21 mouse cellular contexts compared by ENCODE assay signal in genomic region chr7:30844676-30845297, GRCm38 (mm10). TPM values are rescaled to one million over a fixed set of nuclear protein-coding genes. Genes with fewer than 3 reads are reported as not detected.
DNase-seq lines count a peak whose midpoint lies in the region; ATAC-seq and TF ChIP-seq lines count a peak whose summit lies in the region.
"Had no signal": no experiment of that assay in that cellular context is flagged by ENCODE, and none has a peak within 500 bp of the region (broad histone marks: within the 10 kb centered on the region; RNA-seq: fewer than 3 reads in every experiment).

No protein-coding gene starts in this region.

- H3K27me3 ChIP-seq in forebrain, embryonic 13.5 days: no peaks in the 10 kb centered on the region
- H3K27me3 ChIP-seq in forebrain, embryonic 11.5 days (ENCODE audit: control insufficient read depth, insufficient read depth, low read length): no peaks in the 10 kb centered on the region
- H3K27me3 ChIP-seq in hindbrain, embryonic 13.5 days: no peaks in the 10 kb centered on the region
- H3K27me3 ChIP-seq in midbrain, postnatal 0 days (ENCODE audit: insufficient read depth, low read length): no peaks in the 10 kb centered on the region
- H3K27me3 ChIP-seq in stomach, postnatal 0 days (ENCODE audit: control insufficient read depth, insufficient read depth, low read length): no peaks in the 10 kb centered on the region
- H3K27me3 ChIP-seq: limb, embryonic 12.5 days; liver, embryonic 15.5 days had no signal

- TF ChIP-seq EP300 in stomach, postnatal 0 days (optimal IDR thresholded peaks at IDR 0.05): no peak

- DNase-seq in forebrain, embryonic 11.5 days (ENCODE audit: low spot score): no peak
- peak; percentile 45 for DNase-seq in R1 (ENCODE audit: low read depth, low spot score)
- DNase-seq in midbrain, postnatal 0 days (ENCODE audit: low spot score): peak; percentile 15
- DNase-seq in lung, adult 2 months: no peak
- DNase-seq in stomach, postnatal 0 days (ENCODE audit: low spot score): no peak
- no peak for DNase-seq in layer of hippocampus, adult 11-12 months (ENCODE audit: low spot score)
- DNase-seq: adrenal gland, postnatal 25 days; cerebellum, postnatal 10 days; embryo, embryonic 11 days; kidney, adult 2 months; lung, postnatal 14 days had no signal

- H3K4me2 ChIP-seq in forebrain, embryonic 13.5 days: no peak overlapping the region
- H3K4me2 ChIP-seq in forebrain, embryonic 11.5 days (ENCODE audit: low read depth, low read length, severe bottlenecking): no peak overlapping the region
- H3K4me2 ChIP-seq in hindbrain, embryonic 13.5 days: no peak overlapping the region
- no peak overlapping the region for H3K4me2 ChIP-seq in midbrain, postnatal 0 days (ENCODE audit: low read depth, low read length, poor library complexity, severe bottlenecking)
- no peak overlapping the region for H3K4me2 ChIP-seq in stomach, postnatal 0 days (replicated peaks; ENCODE audit: low read depth)
- H3K4me2 ChIP-seq: limb, embryonic 12.5 days; liver, embryonic 15.5 days had no signal

- ATAC-seq in forebrain, embryonic 13.5 days: no peak
- ATAC-seq in forebrain, embryonic 11.5 days (replicated peaks; ENCODE audit: low FRiP score): no peak
- ATAC-seq in hindbrain, embryonic 13.5 days (ENCODE audit: low FRiP score): peak; percentile 75
- ATAC-seq in midbrain, postnatal 0 days (ENCODE audit: low FRiP score): 0 out of 2 replicates have a peak, but pooled peaks have one; percentile 41
- ATAC-seq in stomach, postnatal 0 days (ENCODE audit: low FRiP score, low TSS enrichment): no peak

- TF ChIP-seq POLR2A in lung, adult 2 months (IDR thresholded peaks at IDR 0.05; ENCODE audit: borderline replicate concordance, extremely low read depth, low read depth, low read length): no peak

- no peak overlapping the region for H3K9ac ChIP-seq in forebrain, embryonic 13.5 days
- no peak overlapping the region for H3K9ac ChIP-seq in forebrain, embryonic 11.5 days (ENCODE audit: low read length)
- no peak overlapping the region for H3K9ac ChIP-seq in hindbrain, embryonic 13.5 days
- H3K9ac ChIP-seq in midbrain, postnatal 0 days (replicated peaks; ENCODE audit: low read length, poor library complexity, severe bottlenecking): no peak overlapping the region
- H3K9ac ChIP-seq in stomach, postnatal 0 days (ENCODE audit: low read length): no peak overlapping the region
- H3K9ac ChIP-seq: limb, embryonic 12.5 days; liver, embryonic 15.5 days had no signal

- 37% methylated on average over 7 of the region's 7 CpGs for WGBS in forebrain, embryonic 13.5 days
- 50% methylated on average over 7 of the region's 7 CpGs for WGBS in forebrain, embryonic 11.5 days
- WGBS in hindbrain, embryonic 13.5 days: 27% methylated on average over 7 of the region's 7 CpGs
- WGBS in midbrain, postnatal 0 days: 28% methylated on average over 7 of the region's 7 CpGs
- WGBS in lung, adult 2 months: 38% methylated on average over 7 of the region's 7 CpGs
- WGBS in stomach, postnatal 0 days: 39% methylated on average over 7 of the region's 7 CpGs

- H3K27ac ChIP-seq in forebrain, embryonic 13.5 days: peak overlapping the region; percentile 6
- no peak overlapping the region for H3K27ac ChIP-seq in forebrain, embryonic 11.5 days (ENCODE audit: low read depth, low read length)
- H3K27ac ChIP-seq in hindbrain, embryonic 13.5 days: peak overlapping the region; percentile 78
- H3K27ac ChIP-seq in midbrain, postnatal 0 days (ENCODE audit: low read depth, low read length): peak overlapping the region; percentile 55; the same call in 1 of the 2 replicates
- no peak overlapping the region for H3K27ac ChIP-seq in stomach, postnatal 0 days (replicated peaks)
- H3K27ac ChIP-seq: left cerebral cortex, adult 2 months; limb, embryonic 12.5 days; liver, embryonic 15.5 days had no signal

- no peaks in the 10 kb centered on the region for H3K9me3 ChIP-seq in forebrain, embryonic 13.5 days (replicated peaks)
- no peaks in the 10 kb centered on the region for H3K9me3 ChIP-seq in forebrain, embryonic 11.5 days (ENCODE audit: control insufficient read depth, low read length)
- H3K9me3 ChIP-seq in hindbrain, embryonic 13.5 days: no peaks in the 10 kb centered on the region
- H3K9me3 ChIP-seq in midbrain, postnatal 0 days (ENCODE audit: low read length): no peaks in the 10 kb centered on the region
- H3K9me3 ChIP-seq in stomach, postnatal 0 days (ENCODE audit: control insufficient read depth, low read length): no peaks in the 10 kb centered on the region
- H3K9me3 ChIP-seq: G1E; limb, embryonic 12.5 days; liver, embryonic 15.5 days had no signal

- no peaks in the 10 kb centered on the region for H3K4me1 ChIP-seq in forebrain, embryonic 13.5 days
- H3K4me1 ChIP-seq in forebrain, embryonic 11.5 days (replicated peaks; ENCODE audit: control insufficient read depth, insufficient read depth, low read length): no peaks in the 10 kb centered on the region
- peaks cover 18% of the 10 kb centered on the region for H3K4me1 ChIP-seq in hindbrain, embryonic 13.5 days (replicated peaks)
- H3K4me1 ChIP-seq in midbrain, postnatal 0 days (ENCODE audit: insufficient read depth, low read length): peaks cover 2% of the 10 kb centered on the region; the same call in 1 of the 2 replicates
- H3K4me1 ChIP-seq in lung, adult 2 months (ENCODE audit: control insufficient read depth, insufficient read depth, low read length): no peaks in the 10 kb centered on the region
- no peaks in the 10 kb centered on the region for H3K4me1 ChIP-seq in stomach, postnatal 0 days (replicated peaks; ENCODE audit: control insufficient read depth, insufficient read depth)

- TF ChIP-seq CTCF in midbrain, postnatal 0 days (IDR thresholded peaks at IDR 0.05): no peak
- TF ChIP-seq CTCF in lung, adult 2 months (IDR thresholded peaks at IDR 0.05; ENCODE audit: insufficient read depth, low read length): no peak
- no peak for TF ChIP-seq CTCF in stomach, postnatal 0 days (IDR thresholded peaks at IDR 0.05; ENCODE audit: low read depth)

- H3K4me3 ChIP-seq in forebrain, embryonic 13.5 days: no peak overlapping the region
- no peak overlapping the region for H3K4me3 ChIP-seq in forebrain, embryonic 11.5 days (ENCODE audit: low read depth, low read length)
- H3K4me3 ChIP-seq in hindbrain, embryonic 13.5 days: no peak overlapping the region
- no peak overlapping the region for H3K4me3 ChIP-seq in midbrain, postnatal 0 days (ENCODE audit: low read depth, low read length)
- no peak overlapping the region for H3K4me3 ChIP-seq in lung, adult 2 months (replicated peaks; ENCODE audit: extremely low read depth, low read depth, low read length)
- no peak overlapping the region for H3K4me3 ChIP-seq in stomach, postnatal 0 days (ENCODE audit: low read depth, low read length)
- H3K4me3 ChIP-seq: left cerebral cortex, adult 2 months; limb, embryonic 12.5 days; liver, embryonic 15.5 days had no signal

- no peaks in the 10 kb centered on the region for H3K36me3 ChIP-seq in forebrain, embryonic 13.5 days (ENCODE audit: poor library complexity, severe bottlenecking)
- no peaks in the 10 kb centered on the region for H3K36me3 ChIP-seq in forebrain, embryonic 11.5 days (ENCODE audit: control insufficient read depth, insufficient read depth, low read length)
- H3K36me3 ChIP-seq in hindbrain, embryonic 13.5 days: no peaks in the 10 kb centered on the region
- H3K36me3 ChIP-seq in midbrain, postnatal 0 days (ENCODE audit: insufficient read depth, low read length): no peaks in the 10 kb centered on the region
- no peaks in the 10 kb centered on the region for H3K36me3 ChIP-seq in stomach, postnatal 0 days (ENCODE audit: control insufficient read depth, insufficient read depth, low read length)
- H3K36me3 ChIP-seq: G1E; limb, embryonic 12.5 days; liver, embryonic 15.5 days had no signal

RNA-seq across cellular contexts. Expression of gene Ffar3, which starts 11.2 kb away (rescaled TPM):
- not detected in 2 replicates for polyA plus RNA-seq in forebrain, embryonic 13.5 days (2015; fragmentation: Nextera tagmentation; extraction: Ambion mirVana)
- not detected in 2 replicates for polyA plus RNA-seq in forebrain, embryonic 11.5 days (2014; fragmentation: Nextera tagmentation; extraction: Ambion mirVana)
- polyA plus RNA-seq in hindbrain, embryonic 13.5 days (2015; fragmentation: Nextera tagmentation; extraction: Ambion mirVana): 0.13 TPM in 1 of 2 replicates, not detected in the other
- not detected in 2 replicates for total RNA-seq in midbrain, postnatal 0 days (2014; rRNA removed)
- polyA plus RNA-seq in midbrain, postnatal 0 days (2015; fragmentation: Nextera tagmentation; extraction: Ambion mirVana): not detected in 2 replicates
- polyA plus RNA-seq in lung, adult 2 months (2012; rRNA removed): not detected in 2 replicates
- polyA plus RNA-seq in stomach, postnatal 0 days (2015; fragmentation: Nextera tagmentation; extraction: Ambion mirVana): 0.22 and 0.30 TPM in 2 replicates
- total RNA-seq: G1E; hematopoietic stem cell, adult 5-6 weeks; left cerebral cortex, adult 2 months had no signal
- polyA plus RNA-seq: G1E; gonadal fat pad, adult 2 months; heart, embryonic 14.5 days; limb, embryonic 12.5 days; liver, embryonic 15.5 days; testis, adult 2 months had no signal

RNA-seq across cellular contexts. Expression of gene Ffar1, which starts 16.6 kb away (rescaled TPM):
- not detected in 2 replicates for polyA plus RNA-seq in forebrain, embryonic 13.5 days (2015; fragmentation: Nextera tagmentation; extraction: Ambion mirVana)
- polyA plus RNA-seq in forebrain, embryonic 11.5 days (2014; fragmentation: Nextera tagmentation; extraction: Ambion mirVana): not detected in 2 replicates
- polyA plus RNA-seq in hindbrain, embryonic 13.5 days (2015; fragmentation: Nextera tagmentation; extraction: Ambion mirVana): not detected in 2 replicates
- not detected in 2 replicates for total RNA-seq in midbrain, postnatal 0 days (2014; rRNA removed)
- not detected in 2 replicates for polyA plus RNA-seq in midbrain, postnatal 0 days (2015; fragmentation: Nextera tagmentation; extraction: Ambion mirVana)
- polyA plus RNA-seq in lung, adult 2 months (2012; rRNA removed): 0.78 and 1.3 TPM in 2 replicates
- 0.04 and 0.06 TPM in 2 replicates for polyA plus RNA-seq in stomach, postnatal 0 days (2015; fragmentation: Nextera tagmentation; extraction: Ambion mirVana)
- total RNA-seq: adrenal gland, postnatal 25 days; hematopoietic stem cell, adult 5-6 weeks; left cerebral cortex, adult 2 months had no signal
- polyA plus RNA-seq: G1E; heart, embryonic 14.5 days; limb, embryonic 12.5 days; liver, embryonic 15.5 days had no signal

RNA-seq across cellular contexts. Expression of gene Ffar2, which starts 21.2 kb away (rescaled TPM):
- polyA plus RNA-seq in forebrain, embryonic 13.5 days (2015; fragmentation: Nextera tagmentation; extraction: Ambion mirVana): 0.09 TPM in 1 of 2 replicates, not detected in the other
- not detected in 2 replicates for polyA plus RNA-seq in forebrain, embryonic 11.5 days (2014; fragmentation: Nextera tagmentation; extraction: Ambion mirVana)
- 0.22 TPM in 1 of 2 replicates, not detected in the other for polyA plus RNA-seq in hindbrain, embryonic 13.5 days (2015; fragmentation: Nextera tagmentation; extraction: Ambion mirVana)
- total RNA-seq in midbrain, postnatal 0 days (2014; rRNA removed): not detected in 2 replicates
- polyA plus RNA-seq in midbrain, postnatal 0 days (2015; fragmentation: Nextera tagmentation; extraction: Ambion mirVana): 0.07 and 0.25 TPM in 2 replicates
- polyA plus RNA-seq in lung, adult 2 months (2012; rRNA removed): 3.0 and 5.2 TPM in 2 replicates
- 1.7 TPM in 2 replicates for polyA plus RNA-seq in stomach, postnatal 0 days (2015; fragmentation: Nextera tagmentation; extraction: Ambion mirVana)
- total RNA-seq: left cerebral cortex, adult 2 months had no signal
- polyA plus RNA-seq: limb, embryonic 12.5 days had no signal

RNA-seq across cellular contexts. Expression of gene Cd22, which starts 35.4 kb away (rescaled TPM):
- not detected in 2 replicates for polyA plus RNA-seq in forebrain, embryonic 13.5 days (2015; fragmentation: Nextera tagmentation; extraction: Ambion mirVana)
- polyA plus RNA-seq in forebrain, embryonic 11.5 days (2014; fragmentation: Nextera tagmentation; extraction: Ambion mirVana): not detected in 2 replicates
- polyA plus RNA-seq in hindbrain, embryonic 13.5 days (2015; fragmentation: Nextera tagmentation; extraction: Ambion mirVana): not detected in 2 replicates
- total RNA-seq in midbrain, postnatal 0 days (2014; rRNA removed): 0.24 and 0.71 TPM in 2 replicates
- polyA plus RNA-seq in midbrain, postnatal 0 days (2015; fragmentation: Nextera tagmentation; extraction: Ambion mirVana): 0.06 and 0.16 TPM in 2 replicates
- polyA plus RNA-seq in lung, adult 2 months (2012; rRNA removed): 14.4 and 19.3 TPM in 2 replicates
- polyA plus RNA-seq in stomach, postnatal 0 days (2015; fragmentation: Nextera tagmentation; extraction: Ambion mirVana): 0.05 and 0.07 TPM in 2 replicates
- total RNA-seq: hematopoietic stem cell, adult 5-6 weeks; left cerebral cortex, adult 2 months had no signal
- polyA plus RNA-seq: G1E; heart, embryonic 14.5 days had no signal

RNA-seq across cellular contexts. Expression of gene Krtdap, which starts 57.1 kb away (rescaled TPM):
- not detected in 2 replicates for polyA plus RNA-seq in forebrain, embryonic 13.5 days (2015; fragmentation: Nextera tagmentation; extraction: Ambion mirVana)
- not detected in 2 replicates for polyA plus RNA-seq in forebrain, embryonic 11.5 days (2014; fragmentation: Nextera tagmentation; extraction: Ambion mirVana)
- 1.1 TPM in 1 of 2 replicates, not detected in the other for polyA plus RNA-seq in hindbrain, embryonic 13.5 days (2015; fragmentation: Nextera tagmentation; extraction: Ambion mirVana)
- total RNA-seq in midbrain, postnatal 0 days (2014; rRNA removed): 4.8 and 19.2 TPM in 2 replicates
- polyA plus RNA-seq in midbrain, postnatal 0 days (2015; fragmentation: Nextera tagmentation; extraction: Ambion mirVana): 1.2 and 1.6 TPM in 2 replicates
- polyA plus RNA-seq in lung, adult 2 months (2012; rRNA removed): 307 TPM in 1 of 2 replicates, not detected in the other
- polyA plus RNA-seq in stomach, postnatal 0 days (2015; fragmentation: Nextera tagmentation; extraction: Ambion mirVana): 12,744 and 13,054 TPM in 2 replicates
- total RNA-seq: adrenal gland, postnatal 25 days; G1E; hematopoietic stem cell, adult 5-6 weeks; left cerebral cortex, adult 2 months had no signal
- polyA plus RNA-seq: G1E; heart, embryonic 14.5 days; kidney, adult 2 months; limb, embryonic 12.5 days; testis, adult 2 months had no signal

Comparison
In these comparisons a context has a peak if more than half of its experiments do, and no peak if none do; other contexts are left out.
1. H3K27ac ChIP-seq: peak in forebrain, embryonic 13.5 days (single experiment), hindbrain, embryonic 13.5 days (single experiment) and midbrain, postnatal 0 days (single experiment); none in forebrain, embryonic 11.5 days (single experiment) and stomach, postnatal 0 days (single experiment).
2. ATAC-seq: peak in hindbrain, embryonic 13.5 days (single experiment) and midbrain, postnatal 0 days (single experiment); none in forebrain, embryonic 13.5 days (single experiment), forebrain, embryonic 11.5 days (single experiment) and stomach, postnatal 0 days (single experiment).
3. DNase-seq: peak in R1 (single experiment) and midbrain, postnatal 0 days (single experiment); none in forebrain, embryonic 11.5 days (single experiment), lung, adult 2 months (single experiment), stomach, postnatal 0 days (single experiment) and layer of hippocampus, adult 11-12 months (single experiment).